Mouse (Mus musculus) midbrain, postnatal 0 days (tissue): ENCODE results near the gene Gstt3. TPM values are rescaled to one million over a fixed set of nuclear protein-coding genes. Genes with fewer than 3 reads are reported as not detected.

Experiments used
- ATAC-seq: fragments of 200-750 bp; cut with Nextera tagmentation; 2 replicates; pipeline ENCODE4 v1.8.0; 2017; ENCODE audit warnings: moderate number of reproducible peaks, mild to moderate bottlenecking, moderate TSS enrichment, moderate library complexity; ENCODE audit not compliant: low FRiP score
- DNase-seq: peaks from one replicate; pipeline ENCODE4 v3.0.0-alpha.2; 2015; ENCODE audit warnings: low spot score
- H3K27ac ChIP-seq: fragments of 300-500 bp; sonication (generic); 2 replicates; pipeline ENCODE4 v1.5.1; 2014; ENCODE audit warnings: low read depth, mild to moderate bottlenecking, low read length, mixed read lengths
- H3K27me3 ChIP-seq: fragments of 300-500 bp; sonication (generic); 2 replicates; pipeline ENCODE4 v1.6.1; 2014; ENCODE audit warnings: low read length, control low read depth, mixed read lengths; ENCODE audit not compliant: insufficient read depth
- H3K36me3 ChIP-seq: fragments of 300-500 bp; sonication (generic); 2 replicates; pipeline ENCODE4 v1.6.1; 2014; ENCODE audit warnings: low read length, control low read depth, mixed read lengths; ENCODE audit not compliant: insufficient read depth
- H3K4me1 ChIP-seq: fragments of 300-500 bp; sonication (generic); 2 replicates; pipeline ENCODE4 v1.6.1; 2014; ENCODE audit warnings: mild to moderate bottlenecking, control low read depth, antibody characterized with exemption, low read length, mixed read lengths; ENCODE audit not compliant: insufficient read depth
- H3K4me2 ChIP-seq: fragments of 300-500 bp; sonication (generic); 2 replicates; pipeline ENCODE4 v1.6.1; 2014; ENCODE audit warnings: low read depth, mild to moderate bottlenecking, low read length, mixed read lengths; ENCODE audit not compliant: poor library complexity, severe bottlenecking
- H3K4me3 ChIP-seq: fragments of 300-500 bp; sonication (generic); 2 replicates; pipeline ENCODE4 v1.5.1; 2014; ENCODE audit warnings: low read depth, mild to moderate bottlenecking, low read length, moderate library complexity
- H3K9ac ChIP-seq: fragments of 300-500 bp; sonication (generic); replicated peaks from 2 replicates; pipeline ENCODE4 v1.6.1; 2014; ENCODE audit warnings: mild to moderate bottlenecking, low read length, moderate library complexity, mixed read lengths; ENCODE audit not compliant: poor library complexity, severe bottlenecking
- H3K9me3 ChIP-seq: fragments of 300-500 bp; sonication (generic); 2 replicates; pipeline ENCODE4 v1.6.1; 2016; ENCODE audit warnings: low read length, control low read depth
- CTCF ChIP-seq: IDR thresholded peaks from 2 replicates; pipeline ENCODE4 v1.5.1; 2016; ENCODE audit warnings: antibody characterized with exemption, mild to moderate bottlenecking
- WGBS: fragments of 180-500 bp; shearing (Covaris S2); extraction: QIAGEN DNeasy Blood & Tissue Kit; methylation state at CpG from one replicate; pipeline ENCODE4 v1.1.7; 2014; 5-methylcytosine and 5-hydroxymethylcytosine counted together
- polyA plus RNA-seq: library from polyadenylated mRNA; unstranded; fragments of >200 nt; fragmentation: Nextera tagmentation; extraction: Ambion mirVana; gene quantifications from 2 replicates; pipeline ENCODE4 v1.2.1, GENCODE M21; 2015
- total RNA-seq: library from RNA; depleted of rRNA; stranded (reverse); fragments of >200 nt; gene quantifications from 2 replicates; pipeline ENCODE4 v1.2.3, GENCODE M21; 2014; rRNA removed

Gstt3 gene
- total RNA-seq, result 3.6 and 7.7 TPM in 2 replicates
- polyA plus RNA-seq, result 2.5 and 2.8 TPM in 2 replicates

- H3K36me3 ChIP-seq, result no peaks in the 10 kb centered on the region
- H3K9me3 ChIP-seq, result no peaks in the 10 kb centered on the region
- no peak for ATAC-seq
- 0 out of 2 replicates have a peak within 1 kb of the TSS, but pooled peaks have one; percentile 19 for H3K9ac ChIP-seq
- TF ChIP-seq CTCF, result no peak
- peak within 1 kb of the TSS; percentile 39 for H3K4me3 ChIP-seq
- peak; percentile 25 for DNase-seq
- H3K27ac ChIP-seq, result no peak within 1 kb of the TSS
- 3% methylated on average over 28 of the region's 28 CpGs for WGBS
- H3K4me1 ChIP-seq, result no peaks in the 10 kb centered on the region
- peak within 1 kb of the TSS; percentile 70 for H3K4me2 ChIP-seq
- peaks cover 35% of the 10 kb centered on the region for H3K27me3 ChIP-seq
Measured at GRCm38 (mm10) chr10:75780769-75781578, at the start of gene Gstt3, which contains the start of gene Gm20441. Gstt3 (minus strand) TSS chr10:75781414. Gm20441 (minus strand) TSS chr10:75780954.

- Histone ChIP-seq H3K4me2 (no peak overlapping the region), H3K9me3 (no peaks in the 10 kb centered on the region), H3K4me1 (no peaks in the 10 kb centered on the region), H3K9ac (no peak overlapping the region), H3K36me3 (no peaks in the 10 kb centered on the region), H3K27ac (no peak overlapping the region), H3K27me3 (peaks cover 9% of the 10 kb centered on the region), H3K4me3 (no peak overlapping the region)
- DNase-seq (no peak), ATAC-seq (no peak)
- no peak for TF ChIP-seq CTCF
- 90% methylated on average over 2 of the region's 2 CpGs for WGBS
Measured at GRCm38 (mm10) chr10:75830275-75830670, 49.1 kb upstream of the Gstt3 start.

GRCm38 (mm10) chr10:75829529-75830274 is 48.5 kb upstream of the Gstt3 start:
- H3K4me1 ChIP-seq, result no peaks in the 10 kb centered on the region
- no peaks in the 10 kb centered on the region for H3K36me3 ChIP-seq
- DNase-seq, result no peak
- no peak for ATAC-seq
- H3K27me3 ChIP-seq, result peaks cover 9% of the 10 kb centered on the region
- H3K9ac ChIP-seq, result no peak overlapping the region
- H3K9me3 ChIP-seq, result no peaks in the 10 kb centered on the region
- no peak overlapping the region for H3K4me3 ChIP-seq
- TF ChIP-seq CTCF, result no peak
- no peak overlapping the region for H3K4me2 ChIP-seq
- H3K27ac ChIP-seq, result no peak overlapping the region
- 78% methylated on average over 2 of the region's 2 CpGs for WGBS

GRCm38 (mm10) chr10:75828500-75828931 is 47.3 kb upstream of the Gstt3 start:
- no peaks in the 10 kb centered on the region for H3K9me3 ChIP-seq
- H3K4me3 ChIP-seq, result no peak overlapping the region
- TF ChIP-seq CTCF, result no peak
- DNase-seq (peak; percentile 79), ATAC-seq (no peak)
- peaks cover 4% of the 10 kb centered on the region for H3K27me3 ChIP-seq
- no peak overlapping the region for H3K9ac ChIP-seq
- no peaks in the 10 kb centered on the region for H3K4me1 ChIP-seq
- no peak overlapping the region for H3K4me2 ChIP-seq
- no peaks in the 10 kb centered on the region for H3K36me3 ChIP-seq
- H3K27ac ChIP-seq, result no peak overlapping the region

- DNase-seq (peak; percentile 46), ATAC-seq (no peak; the same call in 1 of the 2 replicates)
- no peak overlapping the region for H3K4me2 ChIP-seq
- H3K9me3 ChIP-seq, result no peaks in the 10 kb centered on the region
- 87% methylated on average over 4 of the region's 4 CpGs for WGBS
- no peak overlapping the region for H3K9ac ChIP-seq
- H3K36me3 ChIP-seq, result no peaks in the 10 kb centered on the region
- no peak overlapping the region for H3K27ac ChIP-seq
- H3K4me3 ChIP-seq, result no peak overlapping the region
- TF ChIP-seq CTCF, result no peak
- no peaks in the 10 kb centered on the region for H3K27me3 ChIP-seq
- no peaks in the 10 kb centered on the region for H3K4me1 ChIP-seq
Measured at GRCm38 (mm10) chr10:75827668-75828360, 46.6 kb upstream of the Gstt3 start.
